Mouse (Mus musculus) spleen, postnatal 4 days (tissue): ENCODE results near the gene Ehd4.

ENCODE experiments used
- DNase-seq, 2 experiments: peaks; one replicate each; pipeline ENCODE4 v3.0.0; 2022; ENCODE audit warnings: low spot score in 2 of 2

Ehd4 gene

DNA sequence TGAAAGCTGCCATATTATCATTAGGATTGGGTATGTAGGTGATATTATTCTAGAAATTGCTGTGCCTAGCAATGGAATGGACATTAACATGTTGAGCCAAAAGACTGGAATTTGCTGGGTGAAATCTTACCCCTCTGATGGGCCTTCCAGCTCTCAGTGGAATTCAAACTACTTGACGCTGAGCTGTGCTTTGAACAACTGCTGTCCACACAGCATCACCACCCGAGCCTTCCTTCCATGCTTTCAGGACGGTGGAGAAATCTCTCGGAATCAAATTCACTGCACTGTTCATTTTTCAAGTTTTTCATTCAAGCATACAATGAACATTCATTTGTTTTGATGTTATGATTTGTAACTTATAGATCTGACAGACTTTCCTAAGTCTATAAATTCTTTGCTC is 10.0 kb downstream of the Ehd4 start:
- no peak for DNase-seq

DNA sequence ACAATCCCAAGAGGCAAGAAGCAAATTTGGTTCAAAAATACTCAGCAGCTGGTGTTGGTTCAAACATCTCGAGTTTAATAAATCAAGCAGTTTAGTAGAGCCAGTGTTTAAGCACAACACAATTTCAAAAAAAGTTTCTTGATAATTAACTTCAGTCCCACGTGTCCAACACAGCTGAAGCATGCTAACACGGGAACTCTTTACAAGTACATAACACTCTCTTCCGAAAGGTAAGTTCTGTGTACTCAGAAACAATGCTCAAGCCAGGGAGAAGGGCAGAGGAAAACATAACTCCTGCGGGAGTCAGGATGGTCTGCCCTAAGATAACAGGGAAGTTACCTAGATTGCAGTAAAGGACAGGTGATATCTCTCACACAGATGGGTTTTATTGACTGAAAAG is 12.1 kb downstream of the Ehd4 start:
- DNase-seq, result no peak

DNA sequence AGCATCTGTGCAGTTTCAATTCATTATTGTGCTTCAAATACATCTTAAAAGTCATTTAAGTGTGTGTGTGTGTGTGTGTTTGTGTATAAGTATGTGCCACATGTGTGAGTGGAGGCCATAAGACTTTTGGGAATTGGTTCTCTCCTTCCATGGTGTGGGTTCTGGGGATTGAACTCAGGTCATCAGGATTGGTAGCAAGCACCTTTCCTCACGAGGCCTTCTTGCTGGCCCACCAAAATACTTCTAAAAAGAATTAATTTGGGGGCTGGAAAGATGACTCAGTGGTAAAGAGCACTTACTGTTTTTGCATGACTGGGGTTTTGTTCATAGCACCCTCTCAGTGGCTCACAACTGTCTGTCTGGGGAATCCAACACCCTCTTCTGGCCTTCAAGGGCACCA is 12.7 kb downstream of the Ehd4 start:
- no peak for DNase-seq

DNA sequence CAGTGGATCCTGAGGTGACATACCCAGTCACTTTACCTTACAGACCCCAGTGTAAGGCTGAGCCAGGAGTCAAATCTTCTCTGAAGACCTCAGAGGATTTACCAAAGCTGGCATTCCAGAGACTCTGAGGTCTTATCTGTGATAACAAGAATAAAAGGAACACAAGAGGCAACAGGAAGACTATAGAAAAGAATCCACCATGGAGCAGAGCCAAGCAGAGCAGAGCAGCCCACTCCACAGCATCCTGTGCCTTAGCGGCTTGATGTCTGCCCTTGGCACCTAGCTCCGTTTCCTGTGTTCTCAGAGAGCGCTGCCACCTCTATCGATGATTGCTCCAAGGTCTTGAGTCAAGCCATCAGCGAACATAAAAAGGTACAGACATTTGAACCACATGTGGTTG is 14.1 kb downstream of the Ehd4 start:
- DNase-seq, result no peak

DNA sequence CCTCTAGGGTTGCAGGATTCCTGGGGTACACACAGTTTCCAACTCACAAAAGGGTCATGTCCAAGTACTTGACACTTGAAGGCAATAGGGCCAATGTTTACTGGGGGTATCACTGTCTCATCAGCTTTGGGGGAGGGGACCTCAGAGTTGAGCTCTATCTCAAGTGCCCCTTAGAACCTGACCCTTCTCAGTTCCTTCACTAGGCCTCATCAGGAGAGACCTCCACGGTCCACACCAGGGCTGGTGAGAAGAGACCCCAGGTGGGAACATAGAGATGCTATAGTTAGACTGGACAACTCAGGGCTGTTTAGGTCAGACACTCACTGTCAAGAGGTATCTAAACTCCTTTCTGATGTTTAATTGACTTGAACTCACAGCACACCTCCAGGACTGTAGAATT is 15.3 kb downstream of the Ehd4 start:
- no peak for DNase-seq

DNA sequence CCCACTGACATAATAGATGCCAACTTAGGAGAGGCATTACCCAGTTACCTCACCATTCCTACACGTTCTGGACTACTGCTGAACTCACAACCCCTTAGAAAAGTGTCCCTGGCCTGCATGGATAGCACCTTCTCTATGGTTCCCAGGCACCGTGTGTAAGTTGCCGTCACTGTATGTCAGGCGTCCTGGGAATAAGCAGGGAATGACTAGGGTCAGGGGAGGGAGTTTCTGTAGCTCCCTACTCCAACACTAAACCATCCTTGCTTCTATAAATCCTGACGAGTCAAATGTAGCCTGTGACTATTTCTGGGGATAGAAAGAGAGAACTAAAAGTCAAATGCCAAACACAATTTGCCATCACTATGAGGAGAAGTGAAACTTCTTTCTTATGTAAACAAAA is 17.1 kb downstream of the Ehd4 start:
- DNase-seq, result no peak

DNA sequence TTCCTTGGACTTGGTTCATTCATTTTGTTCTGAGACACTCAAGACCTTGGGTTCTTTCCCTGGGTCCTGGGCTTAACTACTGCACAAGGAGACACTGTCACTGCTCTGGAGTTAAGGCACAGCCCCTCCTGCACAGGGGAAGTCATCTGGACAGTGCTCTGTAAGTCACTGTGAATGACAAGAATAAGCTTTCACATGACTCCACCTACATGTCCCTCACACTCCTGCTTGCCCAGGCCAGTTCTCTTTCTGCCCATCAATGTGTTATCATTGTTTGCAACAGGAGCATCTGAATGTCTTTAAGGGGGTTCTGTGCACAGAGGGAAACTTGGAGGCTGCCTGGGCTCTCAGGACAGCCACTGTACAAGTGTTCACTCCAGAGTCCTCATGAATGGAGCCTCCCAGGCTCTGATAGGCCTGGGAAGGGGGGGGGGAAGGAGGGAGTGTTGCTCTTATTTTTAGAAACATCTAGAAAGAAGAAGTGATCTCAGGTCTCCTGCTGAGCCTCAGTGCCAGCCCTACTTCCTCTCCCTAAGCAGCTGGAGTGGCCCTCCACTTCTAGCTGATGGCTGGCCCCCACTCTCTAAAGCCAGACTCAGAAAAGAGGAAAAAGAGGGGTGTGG is 19.8 kb downstream of the Ehd4 start:
- peak in 1 of 2 experiments; percentile 27 for DNase-seq

DNA sequence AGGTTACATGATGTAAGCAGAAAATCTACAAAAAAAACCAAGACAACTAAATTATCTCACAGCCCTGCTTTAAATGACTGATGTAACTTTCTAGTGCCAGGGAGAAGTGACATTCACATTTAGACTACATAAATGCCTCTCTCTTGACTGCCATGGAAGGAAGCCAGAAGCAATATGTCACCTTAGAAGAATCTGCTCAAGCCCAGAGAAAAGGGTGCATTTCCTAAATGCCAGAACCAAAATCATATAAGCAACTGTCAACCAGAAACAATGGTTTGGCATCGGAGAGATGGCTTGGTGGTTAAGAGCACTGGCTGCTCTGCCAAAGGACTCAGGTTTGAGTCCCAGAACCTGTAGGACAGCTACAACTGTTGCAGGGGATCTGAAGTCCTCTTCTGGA is 22.5 kb downstream of the Ehd4 start:
- DNase-seq, result no peak

DNA sequence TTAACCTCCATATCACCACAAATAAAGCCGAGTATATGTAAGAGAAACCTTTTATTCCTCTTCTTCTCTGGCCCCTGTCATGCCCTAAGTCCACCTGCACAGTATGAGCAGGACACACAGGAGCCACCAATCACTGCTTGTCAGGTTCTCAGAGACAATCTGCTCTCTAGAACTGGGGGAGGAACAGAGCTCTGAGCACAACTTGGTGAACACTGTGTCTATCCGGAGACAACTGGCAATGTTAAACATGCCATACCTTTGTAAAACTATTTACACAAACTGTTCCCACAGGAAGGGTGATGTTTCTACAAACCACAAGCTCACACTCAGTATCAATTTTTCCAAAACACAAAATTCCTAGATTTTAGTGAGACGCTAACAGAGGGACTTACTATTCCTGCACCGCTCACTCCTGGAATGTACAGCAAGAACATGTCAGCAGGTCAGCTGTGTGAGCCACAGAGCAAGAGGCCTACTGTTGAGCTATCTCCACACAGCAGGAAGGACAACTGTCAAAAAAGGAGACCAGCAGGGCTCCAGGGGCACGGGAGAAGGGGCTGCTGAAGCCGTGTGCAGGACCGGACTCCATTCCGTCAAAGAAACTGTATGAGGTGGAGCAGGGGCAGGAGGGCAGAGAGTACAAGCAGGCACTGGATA is 25.0 kb downstream of the Ehd4 start:
- DNase-seq, result no peak

DNA sequence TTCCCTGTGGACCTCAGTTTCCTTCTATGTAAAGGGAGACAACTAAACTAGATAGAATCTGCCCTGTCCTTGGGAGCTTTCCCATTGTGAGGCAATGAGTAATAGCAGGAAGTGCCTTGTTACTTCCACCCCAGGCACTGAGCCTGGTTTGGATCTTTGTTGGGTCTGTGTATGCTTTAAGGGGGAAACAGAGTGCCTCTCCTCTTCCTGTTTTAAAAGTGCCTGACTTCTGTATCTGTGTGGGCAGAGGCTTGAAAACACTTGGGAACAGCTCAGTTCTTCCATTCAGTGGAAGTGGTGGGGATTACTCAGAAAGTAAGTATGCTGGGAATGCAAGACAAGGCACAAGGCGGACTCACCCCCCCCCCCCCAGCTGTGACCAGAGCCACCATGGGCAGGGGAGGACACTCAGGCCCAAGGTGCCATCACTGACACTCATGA is 25.8 kb downstream of the Ehd4 start:
- no peak for DNase-seq

DNA sequence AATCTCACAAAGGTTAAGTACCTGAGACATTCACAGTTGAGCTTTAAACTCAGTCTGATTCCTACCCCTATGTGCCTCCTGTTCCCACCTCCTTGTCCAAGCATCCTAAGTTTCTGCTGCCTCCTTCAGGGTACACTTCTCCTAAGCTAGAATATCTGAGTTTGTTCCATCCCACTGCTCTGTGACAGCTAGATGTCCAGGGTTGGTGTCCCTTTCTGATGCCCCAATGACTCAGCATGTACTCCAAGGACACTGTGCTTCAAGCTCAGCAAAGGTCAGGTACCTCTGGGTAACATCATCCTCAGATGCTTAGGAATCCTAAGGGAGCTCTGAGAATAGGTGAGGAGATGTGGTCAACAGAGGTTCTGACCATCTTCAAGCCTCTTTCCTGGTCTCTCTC is 26.4 kb downstream of the Ehd4 start:
- no peak for DNase-seq

DNA sequence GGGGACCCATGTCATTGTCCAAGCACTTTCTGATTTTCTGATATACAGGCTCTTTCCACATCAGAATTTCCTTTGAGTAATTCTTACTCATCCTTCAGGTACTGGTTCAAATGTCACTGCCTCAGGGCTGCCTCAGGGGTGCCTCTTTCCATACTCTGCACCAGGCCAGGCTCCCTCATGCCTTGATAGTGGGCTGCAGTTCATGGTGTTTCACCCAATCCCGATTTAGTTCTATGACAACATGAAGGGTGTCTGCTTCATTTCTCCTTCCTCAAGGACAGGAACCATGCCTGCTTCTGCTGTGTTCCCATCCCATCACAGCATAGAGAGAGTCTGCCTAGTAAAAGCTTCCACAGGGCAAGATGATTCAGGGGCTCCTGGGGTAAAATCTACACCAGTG is 27.5 kb downstream of the Ehd4 start:
- DNase-seq, result no peak

DNA sequence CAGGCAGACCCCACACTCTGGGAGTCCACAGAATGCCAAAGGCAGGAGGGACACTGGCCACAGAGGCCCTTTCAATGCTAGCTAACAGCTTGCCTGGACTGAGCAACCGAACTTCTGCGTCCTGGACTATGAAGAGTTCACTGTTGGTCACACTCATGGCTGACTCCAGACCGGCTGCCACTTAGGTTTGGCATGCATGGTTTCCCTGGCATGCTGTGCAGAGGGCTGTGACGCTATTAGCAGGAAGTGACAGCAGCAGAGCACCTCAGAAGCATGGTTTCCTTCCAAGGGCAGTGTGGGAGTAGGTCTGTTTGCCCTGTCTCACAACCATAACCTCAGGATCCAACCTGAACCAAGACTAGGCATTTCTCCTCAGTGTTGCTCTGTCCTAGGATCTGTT is 28.0 kb downstream of the Ehd4 start:
- no peak for DNase-seq

DNA sequence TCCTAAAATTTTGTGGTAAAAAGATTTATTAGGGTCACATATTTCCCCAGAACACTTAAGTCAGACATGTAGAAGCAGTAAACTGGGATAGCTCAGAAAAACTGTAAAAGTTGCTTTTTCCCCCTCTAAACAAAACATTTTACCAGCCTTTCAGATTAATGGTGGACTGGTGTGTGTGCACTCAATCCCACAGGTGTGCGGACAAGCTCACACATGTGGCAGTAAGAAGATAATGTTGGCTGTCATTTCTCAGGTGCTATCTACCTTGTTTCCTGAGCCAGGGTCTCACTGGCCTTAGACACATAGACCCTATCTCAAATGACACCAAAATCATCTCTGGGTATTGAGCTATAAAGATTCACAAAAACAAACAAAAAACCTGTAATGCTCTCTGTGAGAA is 28.9 kb downstream of the Ehd4 start:
- DNase-seq, result no peak

DNA sequence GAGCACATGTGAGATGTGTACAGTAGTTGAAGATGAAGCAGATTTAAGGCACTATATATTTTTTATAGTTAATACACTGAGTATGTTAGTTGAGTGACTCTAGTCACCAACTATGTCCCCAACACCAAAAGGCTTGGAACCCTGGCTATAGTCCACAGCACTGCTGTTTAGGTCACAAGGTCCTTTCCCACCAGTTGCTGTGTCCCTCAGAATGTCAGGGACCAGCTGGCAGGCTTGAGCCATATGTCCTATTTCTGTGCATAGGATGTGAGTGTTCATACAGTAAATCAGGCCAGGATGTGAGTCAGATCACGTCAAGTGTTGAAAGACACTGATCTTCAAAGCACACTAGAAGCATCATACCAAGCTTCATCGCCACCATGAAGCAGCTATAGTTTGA is 29.5 kb downstream of the Ehd4 start:
- DNase-seq, result no peak

DNA sequence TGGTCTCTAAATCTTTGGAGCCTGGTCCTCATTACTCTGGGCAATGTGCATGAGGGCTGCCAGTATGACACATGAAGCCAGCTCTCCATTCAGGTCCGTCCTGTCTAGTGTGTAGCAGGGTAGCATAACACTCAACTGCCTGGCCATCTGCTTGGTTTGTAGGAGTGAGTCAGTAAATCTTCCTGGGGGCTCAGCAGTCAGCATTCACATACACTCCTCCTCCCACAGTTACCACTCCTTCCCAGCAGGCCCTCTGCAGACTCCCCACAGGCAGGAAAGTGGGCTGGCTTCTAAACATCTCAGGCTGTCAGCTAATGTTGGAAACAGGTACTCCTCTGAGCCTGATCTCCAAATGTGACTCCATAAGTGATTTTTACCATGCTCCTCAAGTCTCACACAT is 30.3 kb downstream of the Ehd4 start:
- no peak for DNase-seq

DNA sequence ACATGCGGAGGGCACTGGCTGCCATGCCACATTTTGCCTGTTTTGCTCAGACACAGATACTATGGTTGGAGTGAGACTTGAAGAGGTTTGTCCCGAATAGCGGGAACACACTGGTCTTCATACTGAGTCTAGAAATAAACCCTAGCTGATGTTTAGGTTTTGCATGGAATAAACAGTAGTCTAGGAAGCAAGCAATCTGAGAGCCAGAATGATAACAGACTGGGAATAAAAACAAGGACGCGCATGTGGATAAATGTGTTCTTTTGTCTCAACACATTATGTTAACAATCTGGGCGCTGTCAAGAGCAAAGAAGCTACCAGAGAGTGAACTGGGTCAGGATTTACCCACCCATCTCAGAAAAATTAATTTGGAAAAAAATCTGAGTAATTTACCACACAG is 31.4 kb downstream of the Ehd4 start:
- DNase-seq, result no peak

DNA sequence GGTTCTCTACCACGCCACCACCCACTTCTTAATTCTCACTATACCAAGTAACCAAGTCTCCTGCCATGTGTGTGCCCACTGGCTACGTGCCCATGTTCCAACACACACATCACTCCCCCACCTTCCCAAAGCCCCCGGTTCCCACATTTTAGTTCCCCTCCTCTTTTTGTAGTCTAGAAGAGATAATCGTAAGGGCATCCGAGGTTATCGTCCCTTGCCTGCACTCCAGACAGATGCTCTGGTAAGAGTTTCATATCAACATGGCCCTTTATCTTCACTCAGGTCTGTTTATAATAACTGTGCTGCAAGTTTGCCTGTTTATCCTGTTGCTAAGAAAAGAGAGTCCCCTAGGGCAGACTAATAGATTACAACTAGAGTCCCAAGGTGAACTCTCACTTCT is 37.1 kb downstream of the Ehd4 start:
- DNase-seq, result no peak

DNA sequence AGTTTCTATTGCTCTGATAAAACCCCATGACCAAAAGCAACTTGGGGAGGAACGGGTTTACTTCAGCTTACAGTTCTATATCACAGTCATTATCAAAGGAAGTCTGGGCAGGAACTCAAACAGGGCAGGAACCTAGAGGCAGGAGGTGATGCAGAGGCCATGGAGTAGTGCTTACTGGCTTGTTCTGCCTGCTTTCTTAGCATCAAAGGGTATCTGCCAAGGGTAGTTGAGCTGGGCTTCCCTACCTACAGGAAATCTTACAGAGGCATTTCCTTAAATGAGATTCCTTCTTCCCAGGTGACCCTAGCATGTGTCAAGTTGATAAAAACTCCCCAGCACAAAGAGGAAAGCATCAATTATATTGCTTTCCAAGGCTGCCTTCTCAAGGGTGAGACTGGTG is 38.0 kb downstream of the Ehd4 start:
- DNase-seq, result no peak

DNA sequence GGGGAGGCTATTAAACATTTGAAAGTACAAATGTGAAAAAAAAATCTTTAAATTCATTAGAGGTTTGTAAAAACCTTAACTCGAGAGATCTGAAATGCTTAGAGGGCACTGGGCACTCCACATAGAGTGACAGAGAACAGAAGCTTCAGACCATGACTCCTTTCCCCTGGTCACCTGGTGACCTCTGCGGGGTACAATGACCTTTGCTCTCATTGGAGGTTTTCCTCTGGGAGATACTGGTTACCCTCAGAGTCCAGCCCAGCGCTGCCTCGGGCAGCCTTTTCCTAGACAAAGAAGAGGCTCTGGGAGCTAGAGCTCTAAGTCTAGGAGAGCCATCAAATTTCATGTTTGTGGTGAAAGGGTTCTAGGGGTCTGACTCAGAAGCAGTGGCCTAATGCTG is 39.4 kb downstream of the Ehd4 start:
- no peak for DNase-seq

DNA sequence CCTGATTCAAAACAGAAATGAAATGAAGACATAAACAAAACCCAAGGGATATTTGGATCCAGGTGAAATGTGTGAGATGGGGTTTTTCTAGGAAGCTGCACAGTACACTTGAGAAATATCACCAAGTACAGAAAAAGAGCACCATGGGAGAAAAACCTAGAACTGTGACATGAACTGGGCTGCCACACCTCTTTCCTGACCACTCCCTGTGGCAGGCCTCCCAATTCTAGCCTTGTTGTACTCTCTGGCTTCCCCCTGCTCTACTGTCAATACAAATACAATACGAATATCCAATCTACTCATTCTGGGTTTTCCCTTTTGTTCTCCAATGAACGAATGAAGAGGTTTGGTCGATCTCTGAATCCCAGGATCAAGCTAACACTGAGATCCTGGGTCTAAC is 40.4 kb downstream of the Ehd4 start:
- DNase-seq, result no peak

DNA sequence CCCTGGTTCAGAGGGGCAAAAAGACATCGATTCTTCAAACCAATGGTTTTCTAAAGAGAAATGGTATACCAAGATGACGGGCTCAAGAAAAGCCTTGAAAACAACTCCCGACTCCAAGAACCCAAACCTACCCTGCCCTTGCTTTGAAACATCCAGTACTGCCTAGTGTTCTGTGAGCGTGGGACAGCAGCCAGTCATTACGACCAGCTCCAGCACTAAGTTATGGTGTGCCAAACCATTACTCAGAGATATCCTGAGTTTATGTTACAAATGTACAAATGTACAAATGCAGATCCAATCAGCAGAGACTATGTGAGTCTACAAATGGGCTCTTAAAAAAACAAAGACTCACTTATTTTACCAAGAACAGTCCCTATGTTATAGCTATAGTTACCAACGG is 40.9 kb downstream of the Ehd4 start:
- no peak for DNase-seq

DNA sequence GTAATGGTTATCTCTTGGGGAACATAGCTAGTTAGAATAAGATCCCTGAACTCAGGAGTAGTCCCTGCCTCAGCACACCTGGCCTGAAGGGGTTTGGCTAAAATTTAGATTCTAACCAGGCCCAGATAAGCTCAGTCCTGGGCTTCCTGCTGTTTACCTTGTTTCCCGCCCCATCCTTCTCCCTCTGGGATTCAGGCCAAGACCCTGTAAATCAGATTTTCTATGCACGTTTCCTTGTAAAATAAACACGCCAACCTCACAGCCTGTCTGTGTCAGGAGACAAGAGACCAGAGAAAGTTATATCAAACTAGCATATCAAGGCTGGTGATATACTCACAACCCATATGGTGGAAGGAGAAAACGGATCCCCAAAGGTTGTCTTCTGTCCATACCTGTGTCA is 42.8 kb downstream of the Ehd4 start:
- DNase-seq, result no peak

DNA sequence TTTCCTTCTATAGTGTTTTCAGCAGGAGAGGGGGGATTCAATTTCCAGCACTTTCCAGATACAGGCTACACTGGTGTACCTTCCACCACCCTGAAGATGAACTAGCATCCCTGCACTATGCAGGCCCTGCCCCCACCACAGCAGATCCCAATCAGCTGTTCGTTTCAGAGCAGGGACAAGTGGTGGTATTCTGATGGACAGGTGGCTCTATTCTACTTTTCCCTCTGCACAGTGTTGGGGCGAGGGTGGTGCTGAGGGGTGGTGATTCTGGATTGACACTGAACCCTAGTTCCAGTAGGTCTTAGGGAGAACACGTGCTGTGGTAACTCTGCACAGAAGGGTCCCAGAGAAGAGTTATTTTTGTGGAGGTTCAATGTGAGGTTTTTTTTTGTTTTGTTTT is 43.2 kb downstream of the Ehd4 start:
- DNase-seq, result no peak
